In genomic region chr9:107608741-107609432, GRCm38 (mm10) we compare ENCODE assay signal across 10 mouse cellular contexts. TPM values are rescaled to one million over a fixed set of nuclear protein-coding genes. Genes with fewer than 3 reads are reported as not detected.
A peak's percentile ranks its signal among the peaks of the same experiment; 100 is the strongest.
DNase-seq lines count a peak whose midpoint lies in the region; ATAC-seq and TF ChIP-seq lines count a peak whose summit lies in the region.
"Had no signal": no experiment of that assay in that cellular context is flagged by ENCODE, and none has a peak within 500 bp of the region (broad histone marks: within the 10 kb centered on the region; RNA-seq: fewer than 3 reads in every experiment).

TSS of gene Sema3b (minus strand) at chr9:107609229.

- peak within 1 kb of the TSS; percentile 60 for H3K4me2 ChIP-seq in heart, embryonic 16.5 days (ENCODE audit: low read depth, low read length)
- H3K4me2 ChIP-seq: liver, embryonic 15.5 days had no signal

- H3K4me3 ChIP-seq in heart, embryonic 16.5 days (ENCODE audit: low read length), result 0 out of 2 replicates have a peak within 1 kb of the TSS, but pooled peaks have one; percentile 4
- H3K4me3 ChIP-seq: liver, embryonic 15.5 days had no signal

- no peak for DNase-seq in adrenal gland, postnatal 4 days (ENCODE audit: low spot score in 2 of 2)
- DNase-seq in adrenal gland, adult 2 months, result no peak
- no peak for DNase-seq in Patski (ENCODE audit: low read depth, low spot score)
- DNase-seq in kidney, postnatal 4 days, result peak; percentile 52 to 70
- DNase-seq in natural killer cell, adult 2 months (ENCODE audit: low spot score in 2 of 2), result no peak
- no peak for DNase-seq in ovary, postnatal 36 days (ENCODE audit: low spot score)
- no peak for DNase-seq in T-cell, adult 2 months (ENCODE audit: low spot score)
- DNase-seq: thymus, adult 2 months had no signal

- 48% methylated on average over 12 of the region's 12 CpGs for WGBS in heart, embryonic 16.5 days

- POLR2A ChIA-PET in Patski (lab: Charles Lee), result interaction anchor here (0.6 to 0.9 kb wide), 3 partner anchors 22 to 791 kb away, joined by 3 read pairs; no protein-coding TSS in a partner anchor

- peak within 1 kb of the TSS; percentile 75 for H3K27ac ChIP-seq in heart, embryonic 16.5 days (ENCODE audit: low read length)
- H3K27ac ChIP-seq: liver, embryonic 15.5 days had no signal

- CTCF ChIA-PET in Patski (lab: Charles Lee), result interaction anchor here (1.3 to 8.4 kb wide), 2 partner anchors 33 to 129 kb away, joined by 4 to 91 read pairs; no protein-coding TSS in a partner anchor

- peak; percentile 29 for ATAC-seq in Patski
- 0 out of 2 replicates have a peak, but pooled peaks have one; percentile 2 for ATAC-seq in heart, embryonic 16.5 days (replicated peaks; ENCODE audit: extremely low read depth, insufficient read depth, low FRiP score)

- H3K4me1 ChIP-seq in heart, embryonic 16.5 days (ENCODE audit: control insufficient read depth, insufficient read depth, low read length), result peaks cover 62% of the 10 kb centered on the region

- no peak for TF ChIP-seq CTCF in Patski (IDR thresholded peaks at IDR 0.05)

- H3K9ac ChIP-seq in heart, embryonic 16.5 days (ENCODE audit: low read length), result peak within 1 kb of the TSS; percentile 66
- H3K9ac ChIP-seq: liver, embryonic 15.5 days had no signal

- H3K27me3 ChIP-seq in Patski, result no peaks in the 10 kb centered on the region
- no peaks in the 10 kb centered on the region for H3K27me3 ChIP-seq in heart, embryonic 16.5 days (ENCODE audit: control insufficient read depth, insufficient read depth, low read length)

- H3K36me3 ChIP-seq in heart, embryonic 16.5 days (ENCODE audit: control insufficient read depth, insufficient read depth), result no peaks in the 10 kb centered on the region

- no peaks in the 10 kb centered on the region for H3K9me3 ChIP-seq in heart, embryonic 16.5 days (replicated peaks; ENCODE audit: control insufficient read depth, low read length)
- H3K9me3 ChIP-seq: liver, embryonic 15.5 days had no signal

- in situ Hi-C loops in Patski (cut with MboI; ENCODE audit: low pct_unique_long_range_greater_than_20kb), result loop anchor here (5.0 kb wide), 2 partner anchors 33 to 68 kb away; partner anchors contain the start of gene Gnat1

RNA-seq across cellular contexts. Expression of gene Sema3b, which starts in this region (rescaled TPM):
- 10 to 100 TPM; 16.9 to 19.4 TPM for total RNA-seq in adrenal gland, postnatal 4 days (2021)
- total RNA-seq in adrenal gland, adult 2 months (2021), result 1 to 10 TPM; 3.7 to 4.1 TPM
- 8.3 and 10.4 TPM in 2 replicates for polyA plus RNA-seq in adrenal gland, adult 2 months (2012; rRNA removed)
- 39.1 TPM for polyA plus RNA-seq in Patski (2021)
- 11.0 and 12.0 TPM in 2 replicates for polyA plus RNA-seq in heart, embryonic 16.5 days (2015; fragmentation: Nextera tagmentation; extraction: Ambion mirVana)

Comparison
In these comparisons a context has a peak if more than half of its experiments do, and no peak if none do; other contexts are left out.
1. DNase-seq: peak in kidney, postnatal 4 days (2 of 2); none in adrenal gland, postnatal 4 days (0 of 2), adrenal gland, adult 2 months (single experiment), Patski (single experiment), natural killer cell, adult 2 months (0 of 2), ovary, postnatal 36 days (single experiment) and T-cell, adult 2 months (single experiment).